Mouse (Mus musculus): Measurements from ENCODE around the gene Lhfpl2. TPM values are rescaled to one million over a fixed set of nuclear protein-coding genes. Genes with fewer than 3 reads are reported as not detected.
A peak's percentile ranks its signal among the peaks of the same experiment; 100 is the strongest.

Gene Lhfpl2
- polyA plus RNA-seq, 1 experiment from 2014 or later = 10.2 TPM

- Histone ChIP-seq H3K27me3 (replicated peaks; ENCODE audit: control insufficient read depth, insufficient read depth, low read length) (no peaks in the 10 kb centered on the region), H3K4me3 (ENCODE audit: low read depth, low read length) (no peak overlapping the region), H3K4me2 (replicated peaks; ENCODE audit: low read depth) (no peak overlapping the region), H3K9me3 (ENCODE audit: control insufficient read depth) (no peaks in the 10 kb centered on the region), H3K36me3 (ENCODE audit: control insufficient read depth, insufficient read depth) (no peaks in the 10 kb centered on the region), H3K4me1 (replicated peaks; ENCODE audit: control insufficient read depth, insufficient read depth, low read length) (no peaks in the 10 kb centered on the region), H3K9ac (ENCODE audit: low read depth, low read length) (no peak overlapping the region), H3K27ac (ENCODE audit: low read depth, low read length) (no peak overlapping the region)
- whole genome bisulfite sequencing = 43% methylated on average over 6 of the region's 6 CpGs
- no peak for ATAC-seq
- TF ChIP-seq CTCF (IDR thresholded peaks at IDR 0.05; ENCODE audit: low read depth) = no peak
Measured at GRCm38 (mm10) chr13:94037313-94038051, 20.1 kb upstream of the Lhfpl2 start.

GRCm38 (mm10) chr13:94038052-94038340 is 19.6 kb upstream of the Lhfpl2 start:
- no peak overlapping the region for H3K4me3 ChIP-seq (ENCODE audit: low read depth, low read length)
- no peak overlapping the region for H3K27ac ChIP-seq (ENCODE audit: low read depth, low read length)
- H3K4me2 ChIP-seq (replicated peaks; ENCODE audit: low read depth) = no peak overlapping the region
- no peak overlapping the region for H3K9ac ChIP-seq (ENCODE audit: low read depth, low read length)
- H3K4me1 ChIP-seq (replicated peaks; ENCODE audit: control insufficient read depth, insufficient read depth, low read length) = no peaks in the 10 kb centered on the region
- no peaks in the 10 kb centered on the region for H3K36me3 ChIP-seq (ENCODE audit: control insufficient read depth, insufficient read depth)
- no peak for TF ChIP-seq CTCF (IDR thresholded peaks at IDR 0.05; ENCODE audit: low read depth)
- no peak for ATAC-seq
- no peaks in the 10 kb centered on the region for H3K9me3 ChIP-seq (ENCODE audit: control insufficient read depth)
- WGBS = 13% methylated on average over 2 of the region's 2 CpGs
- H3K27me3 ChIP-seq (replicated peaks; ENCODE audit: control insufficient read depth, insufficient read depth, low read length) = no peaks in the 10 kb centered on the region

GRCm38 (mm10) chr13:94050036-94050435 is 7.6 kb upstream of the Lhfpl2 start:
- Histone ChIP-seq H3K27ac (ENCODE audit: low read depth, low read length) (no peak overlapping the region), H3K4me2 (replicated peaks; ENCODE audit: low read depth) (no peak overlapping the region), H3K4me3 (ENCODE audit: low read depth, low read length) (no peak overlapping the region), H3K36me3 (ENCODE audit: control insufficient read depth, insufficient read depth) (no peaks in the 10 kb centered on the region), H3K9ac (ENCODE audit: low read depth, low read length) (no peak overlapping the region), H3K4me1 (replicated peaks; ENCODE audit: control insufficient read depth, insufficient read depth, low read length) (no peaks in the 10 kb centered on the region), H3K27me3 (replicated peaks; ENCODE audit: control insufficient read depth, insufficient read depth, low read length) (no peaks in the 10 kb centered on the region), H3K9me3 (ENCODE audit: control insufficient read depth) (no peaks in the 10 kb centered on the region)
- WGBS = 29% methylated on average over 7 of the region's 7 CpGs
- no peak for TF ChIP-seq CTCF (IDR thresholded peaks at IDR 0.05; ENCODE audit: low read depth)
- ATAC-seq = no peak

GRCm38 (mm10) chr13:94050782-94051181 is 6.8 kb upstream of the Lhfpl2 start:
- Histone ChIP-seq H3K4me3 (ENCODE audit: low read depth, low read length) (no peak overlapping the region), H3K4me2 (replicated peaks; ENCODE audit: low read depth) (no peak overlapping the region), H3K4me1 (replicated peaks; ENCODE audit: control insufficient read depth, insufficient read depth, low read length) (no peaks in the 10 kb centered on the region), H3K27me3 (replicated peaks; ENCODE audit: control insufficient read depth, insufficient read depth, low read length) (no peaks in the 10 kb centered on the region), H3K9ac (ENCODE audit: low read depth, low read length) (no peak overlapping the region), H3K9me3 (ENCODE audit: control insufficient read depth) (no peaks in the 10 kb centered on the region), H3K36me3 (ENCODE audit: control insufficient read depth, insufficient read depth) (no peaks in the 10 kb centered on the region), H3K27ac (ENCODE audit: low read depth, low read length) (no peak overlapping the region)
- no peak for ATAC-seq
- 94% methylated on average over 3 of the region's 3 CpGs for WGBS
- TF ChIP-seq CTCF (IDR thresholded peaks at IDR 0.05; ENCODE audit: low read depth) = no peak

GRCm38 (mm10) chr13:94057036-94057562 is 497 bp upstream of the Lhfpl2 start:
- ATAC-seq = 0 out of 2 replicates have a peak, but pooled peaks have one; percentile 9
- WGBS = 12% methylated on average over 16 of the region's 17 CpGs

GRCm38 (mm10) chr13:94058642-94059222 is 1.1 kb downstream of the Lhfpl2 start:
- no peak overlapping the region for H3K9ac ChIP-seq (ENCODE audit: low read depth, low read length)
- H3K36me3 ChIP-seq (ENCODE audit: control insufficient read depth, insufficient read depth) = no peaks in the 10 kb centered on the region
- WGBS = 47% methylated on average over 6 of the region's 6 CpGs
- TF ChIP-seq CTCF (IDR thresholded peaks at IDR 0.05; ENCODE audit: low read depth) = no peak
- H3K4me1 ChIP-seq (replicated peaks; ENCODE audit: control insufficient read depth, insufficient read depth, low read length) = 0 out of 2 replicates have a peak, but pooled peaks cover 13% of the 10 kb centered on the region
- H3K27ac ChIP-seq (ENCODE audit: low read depth, low read length) = no peak overlapping the region
- H3K27me3 ChIP-seq (replicated peaks; ENCODE audit: control insufficient read depth, insufficient read depth, low read length) = no peaks in the 10 kb centered on the region
- ATAC-seq = no peak
- peak overlapping the region; percentile 99 for H3K4me2 ChIP-seq (replicated peaks; ENCODE audit: low read depth)
- no peaks in the 10 kb centered on the region for H3K9me3 ChIP-seq (ENCODE audit: control insufficient read depth)
- H3K4me3 ChIP-seq (ENCODE audit: low read depth, low read length) = peak overlapping the region; percentile 80

More at GRCm38 (mm10) chr13:94057036-94057562, 497 bp upstream of the Lhfpl2 start:
- Histone ChIP-seq H3K9ac (ENCODE audit: low read depth, low read length) (peak overlapping the region; percentile 71), H3K4me3 (ENCODE audit: low read depth, low read length) (peak overlapping the region; percentile 80), H3K4me2 (replicated peaks; ENCODE audit: low read depth) (peak overlapping the region; percentile 99), H3K9me3 (ENCODE audit: control insufficient read depth) (no peaks in the 10 kb centered on the region), H3K4me1 (replicated peaks; ENCODE audit: control insufficient read depth, insufficient read depth, low read length) (0 out of 2 replicates have a peak, but pooled peaks cover 3% of the 10 kb centered on the region), H3K27me3 (replicated peaks; ENCODE audit: control insufficient read depth, insufficient read depth, low read length) (no peaks in the 10 kb centered on the region), H3K36me3 (ENCODE audit: control insufficient read depth, insufficient read depth) (no peaks in the 10 kb centered on the region), H3K27ac (ENCODE audit: low read depth, low read length) (peak overlapping the region; percentile 57; the same call in 1 of the 2 replicates)
- no peak for TF ChIP-seq CTCF (IDR thresholded peaks at IDR 0.05; ENCODE audit: low read depth)

Data from intestine, postnatal 0 days (tissue).